Mouse (Mus musculus) lung, postnatal 0 days (tissue): ENCODE data around the gene Mt3.
A peak's percentile ranks its signal among the peaks of the same experiment; 100 is the strongest.

Experiments used
- CTCF ChIP-seq: IDR thresholded peaks from 2 replicates; pipeline ENCODE4 v1.5.1; 2016; ENCODE audit warnings: antibody characterized with exemption, mild to moderate bottlenecking
- EP300 ChIP-seq: IDR thresholded peaks from 2 replicates; pipeline ENCODE4 v1.6.1; 2016; ENCODE audit warnings: antibody characterized with exemption, mild to moderate bottlenecking, control low read depth

- TF ChIP-seq CTCF = 0 out of 2 replicates have a peak, but pooled peaks have one; percentile 9
- TF ChIP-seq EP300 = no peak
Measured at GRCm38 (mm10) chr8:94173848-94174403, 21.5 kb downstream of the Mt3 start.
